Mouse (Mus musculus): ENCODE measurements around the gene Rnf166. TPM values are rescaled to one million over a fixed set of nuclear protein-coding genes. Genes with fewer than 3 reads are reported as not detected.

Gene Rnf166
- polyA plus RNA-seq, 1 experiment = 79.6 TPM

DNA sequence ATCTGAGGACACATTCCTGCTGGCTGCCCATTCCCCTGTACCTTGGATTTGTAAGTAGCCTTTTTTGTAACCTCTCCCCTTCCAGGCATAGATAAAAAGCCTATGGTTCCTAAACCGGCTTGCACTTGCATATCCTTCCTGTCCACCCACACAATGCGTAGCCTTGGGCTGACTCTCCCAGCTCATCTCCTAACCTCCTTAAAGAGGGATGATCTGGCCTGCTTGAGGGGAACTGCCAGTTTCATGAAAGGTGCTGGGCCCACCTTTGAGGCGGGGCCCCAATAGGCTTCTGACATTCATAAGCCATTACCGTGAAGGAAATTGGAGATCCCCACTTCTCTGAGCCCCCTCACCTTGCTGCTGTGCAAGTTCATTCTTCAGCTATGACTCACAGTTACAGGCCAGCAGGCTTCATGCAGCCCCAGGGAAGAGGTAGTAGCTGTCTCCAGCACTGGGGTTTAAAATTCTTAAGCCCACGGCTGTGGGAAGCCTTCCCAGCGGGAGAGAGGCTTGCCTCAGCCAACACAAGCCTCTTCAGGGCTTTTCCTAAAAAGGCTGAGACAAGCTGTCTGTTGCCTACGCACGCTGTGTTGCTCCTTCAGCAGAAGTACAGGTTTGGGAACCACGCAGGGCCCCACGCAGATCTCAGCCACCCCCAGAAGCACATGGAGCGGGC is 14.3 kb downstream of the Rnf166 start:
- WGBS = 65% methylated on average over 11 of the region's 11 CpGs
- Histone ChIP-seq H3K27ac (ENCODE audit: insufficient read depth, low read length) (no peak overlapping the region), H3K4me3 (ENCODE audit: extremely low read depth, insufficient read depth, insufficient read length) (no peak overlapping the region), H3K36me3 (ENCODE audit: control insufficient read depth, insufficient read depth, low read length) (peaks cover 8% of the 10 kb centered on the region), H3K4me1 (ENCODE audit: control insufficient read depth, insufficient read depth, insufficient read length) (peaks cover 23% of the 10 kb centered on the region), H3K27me3 (ENCODE audit: control insufficient read depth, insufficient read depth, low read length) (no peaks in the 10 kb centered on the region)
- TF ChIP-seq CTCF (IDR thresholded peaks at IDR 0.05; ENCODE audit: extremely low read depth, insufficient read depth, insufficient read length, insufficient replicate concordance) (no peak), POLR2A (IDR thresholded peaks at IDR 0.05; ENCODE audit: low read depth, low read length) (no peak)
- no peak for DNase-seq (ENCODE audit: low read depth in 1 of 2, low spot score in 2 of 2)

DNA sequence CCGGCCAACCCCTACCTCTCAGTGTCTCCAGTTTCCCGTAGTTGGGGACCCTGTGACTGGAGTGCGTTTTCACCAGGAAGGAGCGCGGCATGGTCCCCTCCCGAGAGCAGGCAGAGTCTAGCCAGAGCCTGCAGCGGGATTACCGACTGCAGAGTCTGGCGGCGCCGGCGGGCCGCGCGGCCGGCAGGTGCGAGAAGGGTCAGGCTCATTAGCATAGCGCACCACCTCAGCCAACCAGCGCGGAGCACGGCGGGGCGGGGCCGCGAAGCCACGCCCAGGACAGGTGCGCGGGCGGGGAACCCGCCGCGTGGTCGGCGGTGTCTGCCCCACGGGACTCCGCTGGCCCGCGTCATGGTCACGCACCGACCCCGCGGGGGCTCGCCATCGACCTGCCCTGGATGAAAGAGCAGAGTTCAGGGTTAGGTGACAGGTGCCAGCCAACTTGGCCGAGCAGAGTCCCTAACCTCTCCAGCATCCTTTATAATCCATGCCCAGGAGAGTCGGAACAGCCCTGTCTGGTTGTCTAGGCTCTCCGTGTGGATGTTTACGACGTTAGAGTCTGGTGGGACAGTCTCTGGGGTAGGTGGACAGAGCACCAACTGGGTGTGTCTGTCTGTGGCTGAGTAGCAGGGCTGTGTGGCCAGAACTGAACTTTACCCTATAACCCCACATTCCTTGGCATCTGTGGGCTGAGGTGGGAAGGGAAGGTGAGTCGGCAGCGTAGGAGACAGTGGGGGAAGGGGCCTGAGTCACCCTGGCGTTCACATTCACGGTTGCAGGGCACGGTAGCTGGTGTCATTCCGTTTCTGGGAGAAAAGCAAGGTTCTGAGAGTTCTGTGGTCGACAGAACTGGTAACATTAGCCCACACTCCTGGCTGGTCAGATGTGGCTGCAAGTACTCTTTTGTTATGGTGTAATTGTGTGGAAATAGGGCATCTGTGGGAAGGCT is 15.1 kb downstream of the Rnf166 start, which contains the start of gene Snai3:
Gene Snai3 (minus strand): TSS at position 210 of the 949 bp plus-strand sequence.
- WGBS = 7% methylated on average over 56 of the region's 56 CpGs
- TF ChIP-seq POLR2A (IDR thresholded peaks at IDR 0.05; ENCODE audit: low read depth, low read length) (no peak), CTCF (IDR thresholded peaks at IDR 0.05; ENCODE audit: extremely low read depth, insufficient read depth, insufficient read length, insufficient replicate concordance) (no peak)
- no peaks in the 10 kb centered on the region for H3K27me3 ChIP-seq (ENCODE audit: control insufficient read depth, insufficient read depth, low read length)
- H3K4me3 ChIP-seq (ENCODE audit: extremely low read depth, insufficient read depth, insufficient read length) = peak within 1 kb of the TSS; percentile 50; the same call in 1 of the 2 replicates
- H3K27ac ChIP-seq (ENCODE audit: insufficient read depth, low read length) = no peak within 1 kb of the TSS
- peaks cover 23% of the 10 kb centered on the region for H3K4me1 ChIP-seq (ENCODE audit: control insufficient read depth, insufficient read depth, insufficient read length)
- peaks cover 2% of the 10 kb centered on the region; the same call in 1 of the 2 replicates for H3K36me3 ChIP-seq (ENCODE audit: control insufficient read depth, insufficient read depth, low read length)
- DNase-seq (ENCODE audit: low read depth in 1 of 2, low spot score in 2 of 2) = peak in 1 of 2 experiments; percentile 62

DNA sequence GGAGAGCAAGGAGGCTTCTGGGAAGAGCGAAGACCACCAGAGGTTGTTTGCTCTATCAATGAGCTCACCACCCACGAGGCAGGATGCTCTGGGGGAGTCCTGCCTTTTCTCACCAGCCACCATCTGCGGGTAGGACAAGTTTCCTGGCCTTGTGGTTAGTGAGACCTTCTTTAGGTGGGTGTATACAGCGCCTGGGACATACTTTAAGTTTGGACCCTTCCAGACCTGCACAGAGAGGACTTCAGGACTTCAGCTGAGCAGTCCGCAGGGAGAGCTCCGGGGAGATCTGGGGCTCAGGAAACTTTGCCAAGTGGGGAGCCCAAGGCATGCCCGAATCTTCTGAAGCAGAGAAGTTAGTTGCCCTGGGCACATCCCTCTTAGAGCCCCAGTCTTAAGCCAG is 15.9 kb downstream of the Rnf166 start:
- TF ChIP-seq CTCF (IDR thresholded peaks at IDR 0.05; ENCODE audit: extremely low read depth, insufficient read depth, insufficient read length, insufficient replicate concordance) (no peak), POLR2A (IDR thresholded peaks at IDR 0.05; ENCODE audit: low read depth, low read length) (no peak)
- H3K27me3 ChIP-seq (ENCODE audit: control insufficient read depth, insufficient read depth, low read length) = no peaks in the 10 kb centered on the region

DNA sequence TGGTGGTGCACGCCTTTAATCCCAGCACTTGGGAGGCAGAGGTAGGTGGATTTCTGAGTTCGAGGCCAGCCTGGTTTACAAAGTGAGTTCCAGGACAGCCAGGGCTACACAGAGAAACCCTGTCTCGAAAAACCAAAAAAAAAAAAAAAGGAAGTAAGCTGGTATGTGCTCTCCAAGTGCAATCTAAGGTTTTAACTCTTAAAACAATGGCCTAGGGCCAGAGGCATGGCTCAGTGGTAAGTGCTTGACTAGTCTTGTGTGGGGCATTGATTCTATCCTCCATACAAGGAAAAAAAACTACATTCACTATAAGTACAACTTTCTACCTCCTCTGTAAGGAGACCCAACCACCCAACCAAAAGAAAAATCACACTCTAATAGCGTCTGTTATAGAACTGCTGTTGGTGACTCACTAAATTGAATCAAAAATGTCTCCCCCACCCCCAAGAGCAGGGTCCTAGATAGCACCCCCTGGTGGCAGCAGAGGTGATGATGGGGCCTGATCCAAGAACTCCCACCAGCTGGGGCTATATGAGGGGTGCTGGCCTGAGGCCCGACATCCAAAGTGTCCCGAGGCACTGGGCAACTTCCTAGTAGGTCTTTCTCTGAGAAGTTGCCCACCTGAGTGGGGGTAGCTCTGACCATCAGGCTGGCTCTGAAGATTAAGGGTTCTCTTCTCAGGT is 16.5 kb downstream of the Rnf166 start:
- TF ChIP-seq CTCF (IDR thresholded peaks at IDR 0.05; ENCODE audit: extremely low read depth, insufficient read depth, insufficient read length, insufficient replicate concordance) = 0 out of 2 replicates have a peak, but pooled peaks have one; percentile 22
- no peak for TF ChIP-seq POLR2A (IDR thresholded peaks at IDR 0.05; ENCODE audit: low read depth, low read length)
- H3K27ac ChIP-seq (ENCODE audit: insufficient read depth, low read length) = no peak overlapping the region
- no peak overlapping the region for H3K4me3 ChIP-seq (ENCODE audit: extremely low read depth, insufficient read depth, insufficient read length)
- H3K36me3 ChIP-seq (ENCODE audit: control insufficient read depth, insufficient read depth, low read length) = no peaks in the 10 kb centered on the region
- H3K27me3 ChIP-seq (ENCODE audit: control insufficient read depth, insufficient read depth, low read length) = no peaks in the 10 kb centered on the region
- DNase-seq (ENCODE audit: low read depth in 1 of 2, low spot score in 2 of 2) = peak in 1 of 2 experiments; percentile 43
- peaks cover 23% of the 10 kb centered on the region for H3K4me1 ChIP-seq (ENCODE audit: control insufficient read depth, insufficient read depth, insufficient read length)
- 49% methylated on average over 6 of the region's 6 CpGs for WGBS

More for the DNA sequence above, 15.9 kb downstream of the Rnf166 start:
- H3K27ac ChIP-seq (ENCODE audit: insufficient read depth, low read length) = no peak overlapping the region
- H3K36me3 ChIP-seq (ENCODE audit: control insufficient read depth, insufficient read depth, low read length) = no peaks in the 10 kb centered on the region
- no peak for DNase-seq (ENCODE audit: low read depth in 1 of 2, low spot score in 2 of 2)
- H3K4me3 ChIP-seq (ENCODE audit: extremely low read depth, insufficient read depth, insufficient read length) = peak overlapping the region; percentile 50; the same call in 1 of the 2 replicates
- WGBS = 20% methylated on average over 7 of the region's 7 CpGs
- H3K4me1 ChIP-seq (ENCODE audit: control insufficient read depth, insufficient read depth, insufficient read length) = peaks cover 23% of the 10 kb centered on the region

DNA sequence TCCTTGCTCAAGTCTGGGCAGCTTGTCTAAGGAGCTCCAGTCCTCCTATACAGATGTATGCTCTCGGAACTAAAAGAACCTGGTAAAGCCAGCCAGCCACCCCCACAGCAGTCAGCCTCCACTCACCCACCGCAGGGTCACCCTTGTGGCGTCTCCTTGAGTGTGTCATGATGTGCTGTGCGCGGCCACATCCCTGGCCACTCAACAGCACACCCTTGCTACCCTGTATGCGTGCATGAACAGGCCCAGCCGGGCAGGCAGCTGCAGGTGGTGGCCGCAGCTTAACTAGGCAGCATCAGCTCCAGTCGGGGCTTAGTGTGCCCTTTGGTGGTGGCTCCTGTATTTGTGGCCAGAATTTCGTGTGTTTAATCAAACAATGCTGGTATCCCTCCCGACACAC is 18.7 kb downstream of the Rnf166 start:
- Histone ChIP-seq H3K27me3 (ENCODE audit: control insufficient read depth, insufficient read depth, low read length) (no peaks in the 10 kb centered on the region), H3K4me1 (ENCODE audit: control insufficient read depth, insufficient read depth, insufficient read length) (peaks cover 15% of the 10 kb centered on the region), H3K4me3 (ENCODE audit: extremely low read depth, insufficient read depth, insufficient read length) (no peak overlapping the region), H3K36me3 (ENCODE audit: control insufficient read depth, insufficient read depth, low read length) (no peaks in the 10 kb centered on the region), H3K27ac (ENCODE audit: insufficient read depth, low read length) (no peak overlapping the region)
- DNase-seq (ENCODE audit: low read depth in 1 of 2, low spot score in 2 of 2) = no peak
- TF ChIP-seq CTCF (IDR thresholded peaks at IDR 0.05; ENCODE audit: extremely low read depth, insufficient read depth, insufficient read length, insufficient replicate concordance) (no peak), POLR2A (IDR thresholded peaks at IDR 0.05; ENCODE audit: low read depth, low read length) (no peak)
- WGBS = 82% methylated on average over 11 of the region's 11 CpGs

DNA sequence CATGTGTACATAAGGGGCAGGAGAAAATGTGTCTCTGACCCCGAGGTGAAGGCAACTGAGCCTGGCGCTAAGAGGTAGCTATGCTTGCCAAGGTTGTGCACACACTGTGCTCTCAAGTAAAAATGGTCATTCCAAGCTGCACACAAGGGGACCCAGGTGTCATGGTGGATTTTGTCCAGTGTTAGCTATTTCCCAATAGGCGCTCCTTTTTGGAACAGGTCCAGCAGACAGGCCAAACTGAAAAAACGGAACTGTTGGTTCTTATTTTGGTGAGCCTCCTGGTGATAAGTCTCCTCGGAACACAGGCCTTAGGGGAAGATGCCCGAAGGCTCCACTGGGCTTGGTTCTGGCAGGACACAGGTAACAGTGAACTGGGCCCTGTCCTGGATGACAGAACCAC is 21.5 kb downstream of the Rnf166 start:
- TF ChIP-seq POLR2A (IDR thresholded peaks at IDR 0.05; ENCODE audit: low read depth, low read length) (no peak), CTCF (IDR thresholded peaks at IDR 0.05; ENCODE audit: extremely low read depth, insufficient read depth, insufficient read length, insufficient replicate concordance) (no peak)
- 79% methylated on average over 6 of the region's 6 CpGs for WGBS
- DNase-seq (ENCODE audit: low read depth in 1 of 2, low spot score in 2 of 2) = no peak
- Histone ChIP-seq H3K4me3 (ENCODE audit: extremely low read depth, insufficient read depth, insufficient read length) (no peak overlapping the region), H3K4me1 (ENCODE audit: control insufficient read depth, insufficient read depth, insufficient read length) (no peaks in the 10 kb centered on the region; the same call in 1 of the 2 replicates), H3K36me3 (ENCODE audit: control insufficient read depth, insufficient read depth, low read length) (no peaks in the 10 kb centered on the region), H3K27ac (ENCODE audit: insufficient read depth, low read length) (no peak overlapping the region), H3K27me3 (ENCODE audit: control insufficient read depth, insufficient read depth, low read length) (no peaks in the 10 kb centered on the region)

Measured in spleen, adult 2 months (tissue).